Mouse (Mus musculus) testis, postnatal 14 days (tissue): ENCODE results near the gene Rbfox1.

Experiments used
- DNase-seq: peaks from one replicate; pipeline ENCODE4 v3.0.0; 2021; ENCODE audit warnings: low spot score

The Rbfox1 gene

GRCm38 (mm10) chr16:7088601-7089430 lies 1203.7 kb downstream of the Rbfox1 start:
- DNase-seq = no peak

- DNase-seq = no peak
Observed at GRCm38 (mm10) chr16:7089475-7089874, 1204.3 kb downstream of the Rbfox1 start.

- no peak for DNase-seq
Observed at GRCm38 (mm10) chr16:7090205-7090604, 1205.0 kb downstream of the Rbfox1 start.

- DNase-seq = no peak
Observed at GRCm38 (mm10) chr16:7092811-7093210, 1207.7 kb downstream of the Rbfox1 start.

- DNase-seq = no peak
Observed at GRCm38 (mm10) chr16:7093686-7094085, 1208.5 kb downstream of the Rbfox1 start.

GRCm38 (mm10) chr16:7094181-7094749 lies 1209.1 kb downstream of the Rbfox1 start:
- DNase-seq = no peak

GRCm38 (mm10) chr16:7097071-7097470 lies 1211.9 kb downstream of the Rbfox1 start:
- no peak for DNase-seq

- no peak for DNase-seq
Observed at GRCm38 (mm10) chr16:7097951-7098710, 1213.0 kb downstream of the Rbfox1 start.

GRCm38 (mm10) chr16:7099506-7100300 lies 1214.5 kb downstream of the Rbfox1 start:
- DNase-seq = no peak

- DNase-seq = no peak
Observed at GRCm38 (mm10) chr16:7102486-7102885, 1217.3 kb downstream of the Rbfox1 start.

GRCm38 (mm10) chr16:7103301-7103700 lies 1218.1 kb downstream of the Rbfox1 start:
- no peak for DNase-seq

GRCm38 (mm10) chr16:7106450-7107015 lies 1221.4 kb downstream of the Rbfox1 start:
- DNase-seq = no peak

GRCm38 (mm10) chr16:7115945-7116344 lies 1230.8 kb downstream of the Rbfox1 start:
- DNase-seq = no peak

GRCm38 (mm10) chr16:7129591-7129990 lies 1244.4 kb downstream of the Rbfox1 start:
- DNase-seq = no peak

GRCm38 (mm10) chr16:7132434-7132833 lies 1247.3 kb downstream of the Rbfox1 start:
- no peak for DNase-seq

GRCm38 (mm10) chr16:7136971-7137370 lies 1251.8 kb downstream of the Rbfox1 start:
- DNase-seq = no peak

GRCm38 (mm10) chr16:7139480-7139879 lies 1254.3 kb downstream of the Rbfox1 start:
- no peak for DNase-seq

- no peak for DNase-seq
Observed at GRCm38 (mm10) chr16:7140909-7141308, 1255.8 kb downstream of the Rbfox1 start.

- DNase-seq = no peak
Observed at GRCm38 (mm10) chr16:7145505-7145904, 1260.3 kb downstream of the Rbfox1 start.

- no peak for DNase-seq
Observed at GRCm38 (mm10) chr16:7146454-7146853, 1261.3 kb downstream of the Rbfox1 start.

GRCm38 (mm10) chr16:7147884-7148283 lies 1262.7 kb downstream of the Rbfox1 start:
- no peak for DNase-seq
